Mouse (Mus musculus) G1E (cell line): ENCODE results near the gene Tpsab1. TPM values are rescaled to one million over a fixed set of nuclear protein-coding genes. Genes with fewer than 3 reads are reported as not detected.

ENCODE experiments used
- ATAC-seq: 2 replicates; pipeline ENCODE4 v1.8.0; 2016; ENCODE audit warnings: mild to moderate bottlenecking; ENCODE audit not compliant: insufficient number of reproducible peaks, poor library complexity, low FRiP score, severe bottlenecking; ENCODE audit errors: extremely low read depth
- DNase-seq: peaks from one replicate; pipeline ENCODE4 v3.0.0; 2012; ENCODE audit warnings: low spot score
- H3K27me3 ChIP-seq: 2 replicates; pipeline ENCODE4 v1.6.1; 2012; ENCODE audit warnings: mild to moderate bottlenecking, low read length, inconsistent platforms; ENCODE audit not compliant: insufficient read depth
- H3K36me3 ChIP-seq: replicated peaks from 2 replicates; pipeline ENCODE3; 2012; ENCODE audit warnings: mild to moderate bottlenecking, inconsistent platforms
- H3K4me1 ChIP-seq: 2 replicates; pipeline ENCODE4 v1.6.1; 2012; ENCODE audit warnings: low read depth, low read length, inconsistent platforms, mixed read lengths; ENCODE audit not compliant: insufficient read depth
- H3K4me3 ChIP-seq: 2 replicates; pipeline ENCODE4 v1.5.1; 2012; ENCODE audit warnings: low read depth, mild to moderate bottlenecking, inconsistent platforms, low read length, moderate library complexity, mixed read lengths
- H3K9me3 ChIP-seq: replicated peaks from 2 replicates; pipeline ENCODE4 v1.6.1; 2012; ENCODE audit warnings: inconsistent platforms
- CTCF ChIP-seq: IDR thresholded peaks from 2 replicates; pipeline ENCODE4 v1.5.1; 2012; ENCODE audit warnings: low read depth, low read length, inconsistent platforms, mixed read lengths
- GATA1 ChIP-seq: IDR thresholded peaks from 2 replicates; pipeline ENCODE4 v1.6.1; 2012; ENCODE audit warnings: borderline replicate concordance, low read length, inconsistent platforms, mixed read lengths
- TAL1 ChIP-seq: conservative IDR thresholded peaks from 2 replicates; pipeline ENCODE4 v1.6.1; 2012; ENCODE audit warnings: low read depth, low read length, inconsistent platforms, mixed read lengths
- polyA plus RNA-seq: library from polyadenylated mRNA; stranded (reverse); fragments of >175 nt; gene quantifications from 2 replicates; pipeline ENCODE4 v1.2.3, GENCODE M21; 2012
- total RNA-seq, 2 experiments: library from RNA; stranded (forward) in 1 of 2; stranded (reverse) in 1 of 2; fragments of 200-1000 nt in 1 of 2; fragments of >200 nt in 1 of 2; fragmentation: Nextera tagmentation in 1 of 2; gene quantifications; 2 replicates each; pipeline ENCODE4 v1.2.3; 2014 to 2017

Tpsab1 gene
- total and polyA plus RNA-seq, 3 experiments: 0.14 to 14.5 (median 0.75) TPM

- ATAC-seq (peak; percentile 78), DNase-seq (no peak)
- no peaks in the 10 kb centered on the region for H3K27me3 ChIP-seq
These were observed 51.9 kb downstream of the Tpsab1 start for GRCm38 (mm10) chr17:25293495-25293894.

More at GRCm38 (mm10) chr17:25293495-25293894, 51.9 kb downstream of the Tpsab1 start:
- no peaks in the 10 kb centered on the region for H3K36me3 ChIP-seq
- TF ChIP-seq GATA1 (no peak), TAL1 (peak; percentile 60; the same call in 1 of the 2 replicates), CTCF (no peak)
- no peaks in the 10 kb centered on the region for H3K9me3 ChIP-seq
- peaks cover 92% of the 10 kb centered on the region for H3K4me1 ChIP-seq
- no peak overlapping the region for H3K4me3 ChIP-seq

Other genes starting within 250 kb of the Tpsab1 start
Only the 20 nearest of the 21 such genes appear.
- gene Telo2, start 229.6 kb downstream of the Tpsab1 start, total RNA-seq (2014; fragmentation: Nextera tagmentation): 6.0 and 25.6 TPM in 2 replicates
- 22.3 and 28.2 TPM in 2 replicates for gene Telo2, start 229.6 kb downstream of the Tpsab1 start, total RNA-seq (2017)
- gene Telo2, start 229.6 kb downstream of the Tpsab1 start, polyA plus RNA-seq: 34.9 and 44.0 TPM in 2 replicates
- gene Ptx4, start 224.8 kb downstream of the Tpsab1 start, total RNA-seq (2014; fragmentation: Nextera tagmentation): not detected in 2 replicates
- 0.33 TPM in 1 of 2 replicates, not detected in the other for gene Ptx4, start 224.8 kb downstream of the Tpsab1 start, total RNA-seq (2017)
- gene Ptx4, start 224.8 kb downstream of the Tpsab1 start, polyA plus RNA-seq: not detected in 2 replicates
- 10.8 and 12.7 TPM in 2 replicates for gene Clcn7, start 212.2 kb downstream of the Tpsab1 start, total RNA-seq (2014; fragmentation: Nextera tagmentation)
- gene Clcn7, start 212.2 kb downstream of the Tpsab1 start, total RNA-seq (2017): 15.7 and 17.8 TPM in 2 replicates
- 14.7 and 16.1 TPM in 2 replicates for gene Clcn7, start 212.2 kb downstream of the Tpsab1 start, polyA plus RNA-seq
- gene Ccdc154, start 183.1 kb downstream of the Tpsab1 start, total RNA-seq (2014; fragmentation: Nextera tagmentation): not detected in 2 replicates
- 0.05 and 0.12 TPM in 2 replicates for gene Ccdc154, start 183.1 kb downstream of the Tpsab1 start, total RNA-seq (2017)
- not detected in 2 replicates for gene Ccdc154, start 183.1 kb downstream of the Tpsab1 start, polyA plus RNA-seq
- not detected in 2 replicates for gene Gm38655, start 170.1 kb downstream of the Tpsab1 start, total RNA-seq (2014; fragmentation: Nextera tagmentation)
- gene Gm38655, start 170.1 kb downstream of the Tpsab1 start, total RNA-seq (2017): 0.52 TPM in 1 of 2 replicates, not detected in the other
- gene Gm38655, start 170.1 kb downstream of the Tpsab1 start, polyA plus RNA-seq: 0.05 TPM in 1 of 2 replicates, not detected in the other
- gene BC003965, start 161.0 kb downstream of the Tpsab1 start, total RNA-seq (2014; fragmentation: Nextera tagmentation): 10.5 and 15.7 TPM in 2 replicates
- 12.1 and 13.9 TPM in 2 replicates for gene BC003965, start 161.0 kb downstream of the Tpsab1 start, total RNA-seq (2017)
- gene BC003965, start 161.0 kb downstream of the Tpsab1 start, polyA plus RNA-seq: 36.9 and 44.1 TPM in 2 replicates
- 14.1 and 15.0 TPM in 2 replicates for gene Unkl, start 157.2 kb downstream of the Tpsab1 start, total RNA-seq (2014; fragmentation: Nextera tagmentation)
- gene Unkl, start 157.2 kb downstream of the Tpsab1 start, total RNA-seq (2017): 8.5 and 10.1 TPM in 2 replicates
- gene Unkl, start 157.2 kb downstream of the Tpsab1 start, polyA plus RNA-seq: 59.4 and 65.9 TPM in 2 replicates
- gene Gnptg, start 105.4 kb downstream of the Tpsab1 start, total RNA-seq (2014; fragmentation: Nextera tagmentation): 9.7 and 10.0 TPM in 2 replicates
- 22.2 and 31.1 TPM in 2 replicates for gene Gnptg, start 105.4 kb downstream of the Tpsab1 start, total RNA-seq (2017)
- 5.4 and 11.6 TPM in 2 replicates for gene Gnptg, start 105.4 kb downstream of the Tpsab1 start, polyA plus RNA-seq
- gene Tsr3, start 105.4 kb downstream of the Tpsab1 start, total RNA-seq (2014; fragmentation: Nextera tagmentation): 15.2 and 17.6 TPM in 2 replicates
- 34.4 and 41.0 TPM in 2 replicates for gene Tsr3, start 105.4 kb downstream of the Tpsab1 start, total RNA-seq (2017)
- gene Tsr3, start 105.4 kb downstream of the Tpsab1 start, polyA plus RNA-seq: 22.4 and 24.2 TPM in 2 replicates
- not detected in 2 replicates for gene Baiap3, start 89.2 kb downstream of the Tpsab1 start, total RNA-seq (2014; fragmentation: Nextera tagmentation)
- gene Baiap3, start 89.2 kb downstream of the Tpsab1 start, total RNA-seq (2017): 0.17 and 0.33 TPM in 2 replicates
- 0.06 TPM in 1 of 2 replicates, not detected in the other for gene Baiap3, start 89.2 kb downstream of the Tpsab1 start, polyA plus RNA-seq
- 516 and 535 TPM in 2 replicates for gene Ube2i, start 70.9 kb downstream of the Tpsab1 start, total RNA-seq (2014; fragmentation: Nextera tagmentation)
- gene Ube2i, start 70.9 kb downstream of the Tpsab1 start, total RNA-seq (2017): 421 and 442 TPM in 2 replicates
- 422 and 440 TPM in 2 replicates for gene Ube2i, start 70.9 kb downstream of the Tpsab1 start, polyA plus RNA-seq
- gene Prss34, start 47.2 kb downstream of the Tpsab1 start, total RNA-seq (2014; fragmentation: Nextera tagmentation): not detected in 2 replicates
- not detected in 2 replicates for gene Prss34, start 47.2 kb downstream of the Tpsab1 start, total RNA-seq (2017)
- 0.06 TPM in 1 of 2 replicates, not detected in the other for gene Prss34, start 47.2 kb downstream of the Tpsab1 start, polyA plus RNA-seq
- not detected in 2 replicates for gene Prss28, start 36.9 kb downstream of the Tpsab1 start, total RNA-seq (2014; fragmentation: Nextera tagmentation)
- gene Prss28, start 36.9 kb downstream of the Tpsab1 start, total RNA-seq (2017): 0.11 TPM in 1 of 2 replicates, not detected in the other
- gene Prss28, start 36.9 kb downstream of the Tpsab1 start, polyA plus RNA-seq: not detected in 2 replicates
- not detected in 2 replicates for gene Prss29, start 26.9 kb downstream of the Tpsab1 start, total RNA-seq (2014; fragmentation: Nextera tagmentation)
- gene Prss29, start 26.9 kb downstream of the Tpsab1 start, total RNA-seq (2017): not detected in 2 replicates
- not detected in 2 replicates for gene Prss29, start 26.9 kb downstream of the Tpsab1 start, polyA plus RNA-seq
- 0.58 TPM in 1 of 2 replicates, not detected in the other for gene Tpsb2, start 20.7 kb upstream of the Tpsab1 start, total RNA-seq (2014; fragmentation: Nextera tagmentation)
- 12.9 and 15.4 TPM in 2 replicates for gene Tpsb2, start 20.7 kb upstream of the Tpsab1 start, total RNA-seq (2017)
- gene Tpsb2, start 20.7 kb upstream of the Tpsab1 start, polyA plus RNA-seq: not detected in 2 replicates
- not detected in 2 replicates for gene Tpsg1, start 23.7 kb upstream of the Tpsab1 start, total RNA-seq (2014; fragmentation: Nextera tagmentation)
- gene Tpsg1, start 23.7 kb upstream of the Tpsab1 start, total RNA-seq (2017): 0.60 and 0.70 TPM in 2 replicates
- gene Tpsg1, start 23.7 kb upstream of the Tpsab1 start, polyA plus RNA-seq: not detected in 2 replicates
- gene Cacna1h, start 88.2 kb upstream of the Tpsab1 start, total RNA-seq (2014; fragmentation: Nextera tagmentation): not detected in 2 replicates
- gene Cacna1h, start 88.2 kb upstream of the Tpsab1 start, total RNA-seq (2017): under 0.01 and 0.22 TPM in 2 replicates
- gene Cacna1h, start 88.2 kb upstream of the Tpsab1 start, polyA plus RNA-seq: not detected in 2 replicates
- not detected in 2 replicates for gene Tekt4, start 109.1 kb upstream of the Tpsab1 start, total RNA-seq (2014; fragmentation: Nextera tagmentation)
- not detected in 2 replicates for gene Tekt4, start 109.1 kb upstream of the Tpsab1 start, total RNA-seq (2017)
- not detected in 2 replicates for gene Tekt4, start 109.1 kb upstream of the Tpsab1 start, polyA plus RNA-seq
- gene Sstr5, start 151.7 kb upstream of the Tpsab1 start, total RNA-seq (2014; fragmentation: Nextera tagmentation): not detected in 2 replicates
- gene Sstr5, start 151.7 kb upstream of the Tpsab1 start, total RNA-seq (2017): 0.16 TPM in 1 of 2 replicates, not detected in the other
- not detected in 2 replicates for gene Sstr5, start 151.7 kb upstream of the Tpsab1 start, polyA plus RNA-seq
- not detected in 2 replicates for gene Sox8, start 225.1 kb upstream of the Tpsab1 start, total RNA-seq (2014; fragmentation: Nextera tagmentation)
- gene Sox8, start 225.1 kb upstream of the Tpsab1 start, total RNA-seq (2017): 0.11 TPM in 1 of 2 replicates, not detected in the other
- not detected in 2 replicates for gene Sox8, start 225.1 kb upstream of the Tpsab1 start, polyA plus RNA-seq